Mouse (Mus musculus): ENCODE results near the gene Hoxd11. TPM values are rescaled to one million over a fixed set of nuclear protein-coding genes. Genes with fewer than 3 reads are reported as not detected.

The Hoxd11 gene
- 7.1 and 10.3 TPM in 2 replicates for polyA plus RNA-seq (2015; fragmentation: Nextera tagmentation; extraction: Ambion mirVana)

- peak within 1 kb of the TSS; percentile 60 for H3K4me3 ChIP-seq
- no peaks in the 10 kb centered on the region for H3K9me3 ChIP-seq
- ATAC-seq (ENCODE audit: insufficient number of reproducible peaks, low FRiP score, low TSS enrichment, low read depth) = no peak
- H3K27ac ChIP-seq = peak within 1 kb of the TSS; percentile 94
- H3K4me1 ChIP-seq = peaks cover 43% of the 10 kb centered on the region
- 8% methylated on average over 15 of the region's 15 CpGs for WGBS
- H3K27me3 ChIP-seq = peaks cover 89% of the 10 kb centered on the region
- H3K36me3 ChIP-seq = no peaks in the 10 kb centered on the region
- H3K9ac ChIP-seq = peak within 1 kb of the TSS; percentile 44
- H3K4me2 ChIP-seq = peak within 1 kb of the TSS; percentile 65
These were observed at the start of gene Hoxd11 for GRCm38 (mm10) chr2:74678891-74679595. TSS of gene Hoxd11 (plus strand) at chr2:74679557.

- H3K27me3 ChIP-seq = no peaks in the 10 kb centered on the region
- H3K36me3 ChIP-seq = no peaks in the 10 kb centered on the region
- no peak overlapping the region for H3K4me3 ChIP-seq
- H3K9ac ChIP-seq = no peak overlapping the region
- H3K4me2 ChIP-seq = no peak overlapping the region
- H3K4me1 ChIP-seq = no peaks in the 10 kb centered on the region
- WGBS = 70% methylated on average over 4 of the region's 4 CpGs
- ATAC-seq (ENCODE audit: insufficient number of reproducible peaks, low FRiP score, low TSS enrichment, low read depth) = no peak
- H3K9me3 ChIP-seq = no peaks in the 10 kb centered on the region
- no peak overlapping the region for H3K27ac ChIP-seq
These were observed 43.9 kb upstream of the Hoxd11 start for GRCm38 (mm10) chr2:74635412-74635811.

DNA sequence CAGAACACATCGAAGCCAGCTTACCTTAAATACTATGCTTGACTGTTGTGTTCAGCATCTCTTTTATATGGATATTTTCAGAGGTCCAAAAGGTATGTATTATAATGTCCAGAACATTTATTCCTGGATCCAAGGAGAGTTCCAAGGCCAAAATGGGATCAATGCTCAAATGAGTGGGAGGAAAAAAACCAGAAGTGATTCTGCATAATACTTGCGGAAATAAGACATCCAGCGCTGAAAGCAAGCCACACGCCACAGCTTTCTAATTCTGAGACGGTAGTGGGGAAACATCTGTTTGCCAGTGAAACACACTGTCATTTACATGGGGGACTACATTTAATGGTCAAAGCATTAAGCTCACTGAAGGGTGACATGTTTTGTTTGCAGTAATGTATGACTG is 36.9 kb upstream of the Hoxd11 start:
- H3K4me1 ChIP-seq = peaks cover 4% of the 10 kb centered on the region
- H3K27me3 ChIP-seq = peaks cover 14% of the 10 kb centered on the region
- no peak for ATAC-seq (ENCODE audit: insufficient number of reproducible peaks, low FRiP score, low TSS enrichment, low read depth)
- H3K27ac ChIP-seq = no peak overlapping the region
- 41% methylated on average over 5 of the region's 5 CpGs for WGBS
- H3K36me3 ChIP-seq = no peaks in the 10 kb centered on the region
- no peak overlapping the region for H3K9ac ChIP-seq
- no peak overlapping the region for H3K4me2 ChIP-seq
- H3K4me3 ChIP-seq = no peak overlapping the region
- no peaks in the 10 kb centered on the region for H3K9me3 ChIP-seq

GRCm38 (mm10) chr2:74645631-74646030 is 33.7 kb upstream of the Hoxd11 start:
- Histone ChIP-seq H3K27me3 (peaks cover 45% of the 10 kb centered on the region), H3K36me3 (no peaks in the 10 kb centered on the region), H3K27ac (no peak overlapping the region), H3K4me1 (peaks cover 23% of the 10 kb centered on the region), H3K4me3 (no peak overlapping the region), H3K9ac (no peak overlapping the region), H3K9me3 (no peaks in the 10 kb centered on the region), H3K4me2 (no peak overlapping the region)
- no peak for ATAC-seq (ENCODE audit: insufficient number of reproducible peaks, low FRiP score, low TSS enrichment, low read depth)
- WGBS = 87% methylated on average over 3 of the region's 3 CpGs

- Histone ChIP-seq H3K9me3 (no peaks in the 10 kb centered on the region), H3K27me3 (peaks cover 59% of the 10 kb centered on the region), H3K36me3 (no peaks in the 10 kb centered on the region), H3K9ac (no peak overlapping the region), H3K4me3 (no peak overlapping the region), H3K4me1 (peaks cover 23% of the 10 kb centered on the region), H3K4me2 (no peak overlapping the region), H3K27ac (no peak overlapping the region)
- ATAC-seq (ENCODE audit: insufficient number of reproducible peaks, low FRiP score, low TSS enrichment, low read depth) = no peak
- WGBS = 22% methylated on average over 7 of the region's 7 CpGs
These were observed 32.1 kb upstream of the Hoxd11 start for GRCm38 (mm10) chr2:74647082-74647864.

DNA sequence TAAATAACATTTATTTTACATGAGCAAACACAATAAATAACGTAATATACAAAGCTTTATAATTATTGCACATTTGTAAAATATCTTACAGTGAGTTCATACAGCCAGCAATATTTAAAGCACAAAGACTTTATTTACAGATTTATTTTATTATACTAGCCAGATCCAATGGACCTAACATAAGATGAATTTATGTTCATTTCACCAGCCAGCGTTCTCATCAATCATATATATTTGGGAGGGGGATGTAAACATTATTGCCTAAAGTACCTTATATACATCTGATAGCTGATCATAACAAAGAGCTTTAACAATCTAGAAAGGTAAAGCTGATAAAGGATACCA is 26.4 kb upstream of the Hoxd11 start:
- Histone ChIP-seq H3K4me1 (peaks cover 34% of the 10 kb centered on the region), H3K27ac (no peak overlapping the region), H3K4me2 (no peak overlapping the region), H3K4me3 (no peak overlapping the region), H3K36me3 (no peaks in the 10 kb centered on the region), H3K9ac (no peak overlapping the region), H3K27me3 (peaks cover 77% of the 10 kb centered on the region), H3K9me3 (no peaks in the 10 kb centered on the region)
- WGBS = 43% methylated on average over 2 of the region's 2 CpGs
- no peak for ATAC-seq (ENCODE audit: insufficient number of reproducible peaks, low FRiP score, low TSS enrichment, low read depth)

- Histone ChIP-seq H3K27ac (peak overlapping the region; percentile 82), H3K27me3 (peaks cover 67% of the 10 kb centered on the region), H3K9me3 (no peaks in the 10 kb centered on the region), H3K4me3 (peak overlapping the region; percentile 46; the same call in 1 of the 2 replicates), H3K36me3 (no peaks in the 10 kb centered on the region), H3K4me2 (peak overlapping the region; percentile 60), H3K4me1 (peaks cover 27% of the 10 kb centered on the region), H3K9ac (no peak overlapping the region)
- 12% methylated on average over 17 of the region's 17 CpGs for WGBS
- no peak for ATAC-seq (ENCODE audit: insufficient number of reproducible peaks, low FRiP score, low TSS enrichment, low read depth)
These were observed 25.4 kb upstream of the Hoxd11 start for GRCm38 (mm10) chr2:74653781-74654535.

- Histone ChIP-seq H3K4me1 (peaks cover 26% of the 10 kb centered on the region), H3K27ac (peak overlapping the region; percentile 82), H3K27me3 (peaks cover 66% of the 10 kb centered on the region), H3K4me3 (peak overlapping the region; percentile 46), H3K9me3 (no peaks in the 10 kb centered on the region), H3K36me3 (no peaks in the 10 kb centered on the region), H3K4me2 (peak overlapping the region; percentile 60), H3K9ac (no peak overlapping the region)
- ATAC-seq (ENCODE audit: insufficient number of reproducible peaks, low FRiP score, low TSS enrichment, low read depth) = peak; percentile 42
- WGBS = 6% methylated on average over 20 of the region's 20 CpGs
These were observed 24.5 kb upstream of the Hoxd11 start for GRCm38 (mm10) chr2:74654743-74655419.

DNA sequence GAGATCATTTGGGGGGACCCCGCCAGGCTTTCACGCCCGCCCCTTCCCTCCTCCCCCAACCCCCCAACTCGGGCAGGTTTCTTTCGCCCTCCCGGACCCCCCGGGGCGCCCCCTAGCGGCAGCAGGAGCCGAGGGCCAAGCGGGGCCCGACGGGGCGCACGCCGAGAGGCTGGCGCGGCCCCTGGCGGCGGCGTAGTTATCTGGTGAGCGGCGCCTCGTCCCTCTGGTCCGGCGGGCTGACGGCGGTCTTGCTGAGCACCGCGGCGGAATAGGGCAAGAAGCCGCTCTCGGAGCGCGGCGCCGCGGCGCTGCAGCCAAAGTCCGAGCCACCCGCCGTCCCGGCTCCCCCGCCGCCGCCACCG is 24.0 kb upstream of the Hoxd11 start:
- H3K4me1 ChIP-seq = peaks cover 26% of the 10 kb centered on the region
- H3K27me3 ChIP-seq = peaks cover 61% of the 10 kb centered on the region
- H3K9ac ChIP-seq = peak overlapping the region; percentile 39
- H3K36me3 ChIP-seq = no peaks in the 10 kb centered on the region
- peak; percentile 38; the same call in 1 of the 2 replicates for ATAC-seq (ENCODE audit: insufficient number of reproducible peaks, low FRiP score, low TSS enrichment, low read depth)
- H3K27ac ChIP-seq = peak overlapping the region; percentile 82
- WGBS = under 1% methylated on average over 44 of the region's 47 CpGs
- no peaks in the 10 kb centered on the region for H3K9me3 ChIP-seq
- H3K4me3 ChIP-seq = peak overlapping the region; percentile 46
- peak overlapping the region; percentile 60 for H3K4me2 ChIP-seq

DNA sequence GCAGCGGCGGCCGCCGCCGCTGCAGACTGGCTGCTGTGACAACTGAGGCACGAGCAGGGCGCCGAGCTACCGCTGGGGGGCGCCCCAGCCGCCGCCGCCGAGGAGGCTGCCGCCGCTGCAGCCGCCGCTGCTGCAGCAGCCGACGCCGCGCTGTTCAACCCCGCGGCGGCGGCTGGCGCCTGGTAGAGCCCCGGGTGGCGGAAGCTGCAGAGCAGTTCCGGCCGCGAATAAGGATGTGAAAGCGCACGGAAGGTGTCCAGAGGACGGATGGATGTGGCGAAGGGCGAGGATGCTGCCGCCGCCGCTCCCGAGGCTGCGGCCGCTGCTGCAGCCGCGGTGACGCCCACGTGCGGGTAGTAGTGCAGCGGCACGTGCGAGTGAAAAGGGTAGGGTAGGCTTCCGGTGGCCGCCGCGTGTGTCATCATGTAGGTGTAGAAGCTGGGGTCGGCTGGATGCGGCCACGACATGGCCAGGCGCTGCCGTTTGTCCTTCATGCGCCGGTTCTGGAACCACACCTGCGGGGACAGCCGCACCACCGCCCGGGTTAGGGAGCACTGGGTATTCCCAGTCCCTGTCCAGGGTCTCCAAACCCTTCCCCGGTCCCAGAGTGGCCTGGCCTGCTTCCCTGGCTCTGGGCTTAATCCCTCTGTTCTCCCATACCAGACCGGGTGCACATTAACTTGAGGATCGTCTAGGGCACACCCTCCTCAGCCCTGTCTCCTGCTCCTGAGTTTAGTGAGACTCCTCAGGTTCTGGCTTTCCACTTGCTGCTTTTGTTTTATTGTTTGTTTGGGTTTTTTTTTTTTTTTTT is 23.3 kb upstream of the Hoxd11 start:
- under 1% methylated on average over 69 of the region's 69 CpGs for WGBS

DNA sequence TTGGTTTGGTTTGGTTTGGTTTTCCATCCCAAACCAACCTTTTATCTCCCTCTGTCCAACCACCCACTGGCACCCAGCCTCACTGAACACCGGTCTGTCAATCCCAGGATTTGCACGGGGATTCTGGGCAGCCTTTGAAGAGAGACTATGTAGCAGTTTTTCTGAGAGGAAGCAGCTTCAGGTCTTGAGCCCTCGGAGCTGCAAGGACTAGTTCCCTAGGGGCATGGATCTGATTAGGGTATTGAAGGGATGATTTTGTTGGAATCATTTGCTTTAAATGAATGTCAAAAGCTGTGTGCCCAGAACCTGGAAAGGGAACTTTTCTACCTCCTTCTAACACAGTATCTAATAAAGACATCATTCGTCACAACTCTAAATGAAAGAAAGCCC is 22.7 kb upstream of the Hoxd11 start:
- Histone ChIP-seq H3K36me3 (no peaks in the 10 kb centered on the region), H3K27ac (peak overlapping the region; percentile 58), H3K4me2 (peak overlapping the region; percentile 60), H3K4me1 (peaks cover 33% of the 10 kb centered on the region), H3K27me3 (peaks cover 63% of the 10 kb centered on the region), H3K9ac (0 out of 2 replicates have a peak overlapping the region, but pooled peaks have one; percentile 39), H3K9me3 (no peaks in the 10 kb centered on the region), H3K4me3 (peak overlapping the region; percentile 46)
- 6% methylated on average over 4 of the region's 4 CpGs for WGBS
- no peak for ATAC-seq (ENCODE audit: insufficient number of reproducible peaks, low FRiP score, low TSS enrichment, low read depth)

More for the DNA sequence above, 23.3 kb upstream of the Hoxd11 start:
- Histone ChIP-seq H3K9ac (peak overlapping the region; percentile 39), H3K36me3 (no peaks in the 10 kb centered on the region), H3K4me1 (peaks cover 30% of the 10 kb centered on the region), H3K4me3 (peak overlapping the region; percentile 46), H3K9me3 (no peaks in the 10 kb centered on the region), H3K27ac (peak overlapping the region; percentile 82), H3K4me2 (peak overlapping the region; percentile 60), H3K27me3 (peaks cover 61% of the 10 kb centered on the region)
- no peak for ATAC-seq (ENCODE audit: insufficient number of reproducible peaks, low FRiP score, low TSS enrichment, low read depth)

All from limb, embryonic 15.5 days (tissue).